Mouse (Mus musculus): ENCODE data around the gene Slc5a5.

Gene Slc5a5

DNA sequence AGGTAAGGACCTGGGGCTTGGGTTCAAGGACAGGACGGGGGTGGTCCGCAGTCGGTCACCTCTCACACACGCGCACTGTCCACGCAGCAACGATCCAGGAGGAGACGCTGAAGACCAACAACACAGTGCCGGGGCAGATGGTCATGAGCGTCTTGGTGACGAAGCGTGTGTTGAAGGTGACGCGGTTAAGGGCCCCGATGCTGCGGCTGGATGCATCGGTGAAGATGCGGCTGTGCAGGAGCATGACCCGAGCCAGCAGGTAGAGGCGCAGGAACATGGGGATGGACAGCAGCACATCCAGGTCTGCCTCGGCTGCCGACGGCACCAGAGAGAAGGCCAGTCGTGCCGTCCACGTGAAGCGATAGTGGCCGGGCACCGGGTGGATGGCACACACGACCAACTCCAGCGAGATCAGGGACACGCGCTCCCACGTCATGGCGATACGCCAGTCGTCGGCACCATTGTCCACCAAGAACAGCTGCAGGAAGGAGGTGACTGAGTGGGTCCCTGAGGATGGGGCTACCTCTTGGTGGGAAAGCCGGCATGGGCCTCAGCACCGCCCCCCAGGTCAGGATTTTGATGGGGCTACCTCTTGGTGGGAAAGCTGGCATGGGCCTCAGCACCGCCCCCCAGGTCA is 39.8 kb downstream of the Slc5a5 start:
- DNase-seq, result no peak

DNA sequence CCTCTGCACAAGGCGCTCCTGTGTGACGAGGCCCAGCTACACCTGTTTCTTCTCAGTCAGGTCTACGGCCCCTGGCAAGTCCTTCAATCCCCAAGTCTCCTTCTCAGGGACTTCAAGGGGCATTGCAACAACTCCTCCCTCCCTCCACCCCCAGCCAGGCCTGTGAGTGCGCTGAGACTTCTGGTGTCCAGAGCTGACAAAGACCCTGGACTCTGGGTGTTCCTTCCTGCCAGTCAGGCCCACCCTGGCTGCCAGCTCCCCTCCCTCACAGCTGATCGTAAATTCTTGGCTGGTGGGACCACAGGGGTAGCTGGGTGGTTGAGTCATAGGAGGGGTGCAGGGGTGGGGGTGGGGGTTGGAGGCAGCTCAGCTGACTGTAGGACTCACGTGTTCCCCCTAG is 40.7 kb downstream of the Slc5a5 start:
- no peak for DNase-seq

DNA sequence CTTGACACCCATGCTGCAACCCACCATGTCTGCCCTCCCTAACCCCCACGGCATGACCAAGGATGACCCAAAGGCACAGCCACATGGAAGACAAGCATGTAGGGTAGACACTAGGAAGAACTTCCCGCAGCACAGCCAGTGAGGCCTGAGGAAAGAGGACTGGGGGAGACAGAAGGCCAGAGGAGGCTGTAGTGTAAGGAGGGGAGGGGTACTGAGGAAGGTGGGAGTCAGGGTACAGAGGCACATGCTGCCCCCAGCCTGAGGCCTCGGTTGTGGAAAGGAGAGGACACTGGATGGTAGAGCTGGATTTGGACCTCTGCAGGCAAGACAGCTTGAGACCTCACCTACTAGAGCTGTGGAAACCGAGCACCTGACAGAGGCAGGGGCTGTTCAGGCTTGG is 41.6 kb downstream of the Slc5a5 start:
- DNase-seq, result no peak

DNA sequence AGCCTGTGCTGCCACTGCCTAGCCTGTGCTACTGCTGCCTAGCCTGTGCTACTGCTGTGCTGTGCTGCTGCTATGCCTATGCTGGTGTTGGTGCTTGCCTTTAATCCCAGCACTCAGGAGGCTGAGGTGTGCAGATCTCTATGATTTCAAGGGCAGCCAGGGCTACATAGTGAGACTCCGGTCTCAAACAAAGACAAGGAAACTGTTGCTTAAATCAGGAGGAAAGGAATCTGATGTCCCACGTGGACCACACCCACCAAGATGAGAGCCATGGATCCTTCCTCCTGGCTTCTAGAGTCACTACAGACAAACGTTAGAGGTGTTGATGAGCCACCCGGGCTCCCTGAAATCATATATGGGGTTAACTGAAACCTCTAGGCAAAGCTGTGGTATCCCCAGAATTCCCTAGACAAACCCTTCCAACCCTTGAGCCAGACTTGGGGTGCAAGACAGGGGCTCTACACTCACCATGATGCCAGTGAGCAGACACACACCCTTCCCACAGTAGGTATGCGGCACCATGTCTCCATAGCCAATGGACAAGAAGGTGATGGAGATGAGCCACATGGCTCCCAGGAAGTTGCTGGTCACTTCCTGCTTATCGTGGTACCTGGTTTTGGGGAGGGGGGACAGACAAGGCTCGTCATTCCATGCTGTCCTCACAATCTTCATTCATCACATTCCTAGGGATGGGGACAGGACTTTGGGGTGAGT is 42.3 kb downstream of the Slc5a5 start:
- no peak for DNase-seq

- no peak for DNase-seq
These were observed 43.1 kb downstream of the Slc5a5 start for GRCm38 (mm10) chr8:70849333-70849990.

GRCm38 (mm10) chr8:70846371-70847154 is 46.0 kb downstream of the Slc5a5 start:
- no peak for DNase-seq

DNA sequence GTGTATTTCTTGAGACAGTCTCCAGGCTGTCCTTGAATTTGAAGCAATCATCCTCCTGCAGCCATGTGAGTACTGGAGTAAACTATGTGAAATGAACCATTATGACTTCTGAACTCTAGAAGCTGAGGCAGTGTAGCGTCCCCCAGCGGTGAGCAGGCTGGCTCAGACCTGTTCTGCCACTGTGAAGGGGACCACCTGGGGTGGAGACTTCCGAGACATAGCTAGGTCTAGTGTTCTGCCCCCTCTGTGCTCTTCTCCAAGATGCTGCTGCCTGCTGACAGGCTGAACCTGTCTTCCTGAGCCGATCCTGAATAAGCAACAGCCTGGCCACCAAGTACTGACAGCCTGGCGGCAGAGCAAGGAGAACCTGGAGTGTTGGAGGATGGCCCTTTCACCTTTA is 47.4 kb downstream of the Slc5a5 start:
- DNase-seq, result no peak

GRCm38 (mm10) chr8:70844523-70844922 is 48.0 kb downstream of the Slc5a5 start:
- peak; percentile 81 for DNase-seq

- DNase-seq, result no peak
These were observed 48.6 kb downstream of the Slc5a5 start for GRCm38 (mm10) chr8:70843941-70844340.

GRCm38 (mm10) chr8:70843214-70843773 is 49.3 kb downstream of the Slc5a5 start:
- DNase-seq, result no peak

DNA sequence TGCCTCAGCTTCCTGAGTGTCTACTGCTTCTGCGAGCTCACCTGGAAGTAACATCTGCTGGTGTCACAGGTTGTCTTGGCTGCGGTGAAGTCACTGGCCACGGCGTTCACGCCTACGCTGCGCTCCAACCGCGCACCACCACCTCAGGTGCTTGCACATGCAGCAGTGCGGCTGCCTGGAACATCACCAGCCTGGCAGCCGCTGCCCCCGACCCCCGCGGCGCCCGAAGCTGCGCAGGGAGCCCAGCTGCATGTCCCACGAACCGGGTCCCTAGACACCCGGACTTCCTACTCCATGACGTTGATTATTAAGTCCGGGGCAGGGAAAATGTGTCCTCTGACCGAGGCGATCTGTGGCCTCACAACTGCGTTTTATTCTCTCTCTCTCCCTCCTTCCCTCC is 50.1 kb downstream of the Slc5a5 start:
- peak; percentile 48 for DNase-seq

DNA sequence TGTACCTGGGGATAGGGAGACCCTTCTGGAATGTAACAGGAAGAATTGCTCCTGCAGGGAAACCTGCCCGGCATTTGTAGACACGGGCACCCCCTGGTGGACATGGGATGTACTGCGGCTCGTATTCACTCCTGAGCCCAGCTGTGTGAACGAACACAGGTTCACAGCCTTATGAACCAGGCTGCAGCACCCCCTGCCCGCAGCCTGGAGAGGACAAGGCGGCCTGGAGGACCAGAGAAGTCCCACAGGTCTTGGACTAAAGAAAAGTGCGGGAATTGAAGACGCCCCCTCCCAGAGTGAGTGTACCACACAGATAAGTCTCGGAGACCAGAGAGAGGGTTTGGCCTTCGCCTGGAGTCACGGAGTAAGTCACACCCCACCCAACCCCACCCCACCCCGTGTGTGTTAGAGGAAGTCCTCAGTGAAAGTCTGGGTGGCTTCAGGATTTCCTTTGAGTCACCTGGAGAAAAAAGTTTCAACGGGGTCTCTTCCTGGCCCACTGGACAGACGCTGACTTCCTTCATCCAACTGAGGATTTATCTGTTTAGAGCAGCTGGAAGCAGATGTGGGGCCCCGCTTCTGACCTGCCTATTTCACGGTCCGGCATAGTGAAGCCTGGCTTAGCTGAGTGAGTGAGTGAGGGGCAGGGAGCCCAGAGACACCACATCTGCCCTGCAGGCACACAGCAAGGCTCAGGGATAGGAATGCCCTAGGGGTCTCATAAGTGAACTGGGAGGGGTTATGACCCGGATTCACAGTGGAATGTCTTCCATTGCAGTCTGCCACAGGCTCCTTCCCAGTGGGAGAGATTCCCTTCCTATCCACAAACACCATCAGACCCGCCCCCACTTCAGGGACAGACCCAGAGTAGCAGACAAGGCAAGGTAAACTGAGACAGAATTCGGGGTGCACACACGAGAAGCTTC is 51.1 kb downstream of the Slc5a5 start:
- DNase-seq, result peak; percentile 84

DNA sequence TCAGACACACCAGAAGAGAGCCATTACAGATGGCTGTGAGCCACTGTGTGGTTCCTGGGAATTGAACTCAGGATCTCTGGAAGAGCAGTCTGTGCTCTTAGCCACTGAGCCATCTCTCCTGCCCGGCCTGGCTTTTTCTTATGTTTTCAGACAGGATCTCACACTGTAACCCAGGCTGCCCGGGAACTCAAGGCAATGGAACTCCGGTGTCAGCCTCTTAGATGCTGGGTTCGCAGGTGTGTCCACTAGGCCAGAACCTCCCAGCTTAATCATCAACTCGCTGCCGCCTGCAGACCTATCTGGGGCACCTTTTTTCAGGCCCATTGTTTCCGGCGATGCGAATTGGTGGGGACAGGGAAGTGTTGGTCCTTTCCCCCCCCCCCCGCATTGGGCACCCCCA is 52.0 kb downstream of the Slc5a5 start:
- peak; percentile 64 for DNase-seq

- DNase-seq, result peak; percentile 100
These were observed 52.9 kb downstream of the Slc5a5 start, which contains the start of gene Arrdc2 for GRCm38 (mm10) chr8:70839408-70840351. TSS of gene Arrdc2 (minus strand) at chr8:70839720.

DNA sequence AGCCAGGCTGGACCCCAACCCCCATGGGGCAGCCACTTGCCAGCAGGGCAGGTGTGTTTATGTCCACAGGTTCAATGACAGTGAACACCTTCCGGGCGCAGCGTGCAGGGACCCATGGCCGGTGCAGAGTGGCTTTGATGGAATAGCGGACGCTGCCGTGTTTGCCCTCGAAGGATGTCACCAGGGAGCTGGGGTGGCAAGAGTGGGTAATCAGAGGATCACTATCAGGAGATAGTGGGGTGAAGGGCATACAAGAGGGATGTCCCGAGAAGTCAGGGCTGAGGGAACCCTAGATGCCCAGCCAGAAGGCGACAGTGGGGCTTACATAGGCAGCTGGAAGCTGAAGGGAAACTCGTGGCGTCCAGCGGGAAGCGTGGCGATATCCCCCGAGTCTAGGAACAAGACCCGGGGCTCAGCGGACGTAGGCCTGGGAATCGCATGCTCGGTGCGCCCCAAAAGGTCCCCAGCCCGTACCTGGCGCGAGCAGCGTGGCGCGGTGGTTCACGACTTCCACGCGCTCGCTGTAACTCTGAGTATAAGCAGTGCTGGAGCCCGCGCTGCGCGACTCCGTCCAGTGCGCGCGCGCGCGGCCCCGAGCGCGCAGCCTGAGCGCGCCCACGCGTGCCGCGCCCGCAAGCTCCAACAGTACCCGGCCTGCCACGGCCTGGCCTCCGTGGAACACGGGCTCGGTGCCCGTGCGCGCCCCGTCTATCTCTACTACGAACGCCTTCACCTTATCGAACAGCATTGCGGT is 53.7 kb downstream of the Slc5a5 start:
- DNase-seq, result peak; percentile 74

- peak; percentile 35 for DNase-seq
These were observed 55.9 kb downstream of the Slc5a5 start for GRCm38 (mm10) chr8:70836666-70837065.

DNA sequence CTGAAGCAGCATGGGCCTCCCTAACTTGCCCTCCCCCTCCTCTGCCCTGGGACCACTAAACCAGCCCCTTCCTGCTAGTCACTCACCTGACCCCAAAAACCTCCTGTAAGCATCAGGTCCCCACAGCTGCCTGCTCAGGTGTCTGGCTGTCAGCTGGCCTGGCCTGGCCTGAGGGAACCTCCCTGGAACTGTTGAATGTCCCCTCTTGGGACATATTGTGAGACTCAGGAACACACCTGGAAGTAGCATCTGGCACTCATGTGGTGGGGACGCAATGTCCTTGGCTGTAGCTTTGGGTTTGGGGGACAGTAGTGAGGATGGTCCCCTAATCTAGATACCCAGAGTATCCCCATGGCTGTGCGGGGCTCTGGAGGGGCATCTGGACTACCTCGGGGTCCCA is 58.5 kb downstream of the Slc5a5 start:
- no peak for DNase-seq

- DNase-seq, result peak; percentile 47
These were observed 59.0 kb downstream of the Slc5a5 start for GRCm38 (mm10) chr8:70833520-70833919.

DNA sequence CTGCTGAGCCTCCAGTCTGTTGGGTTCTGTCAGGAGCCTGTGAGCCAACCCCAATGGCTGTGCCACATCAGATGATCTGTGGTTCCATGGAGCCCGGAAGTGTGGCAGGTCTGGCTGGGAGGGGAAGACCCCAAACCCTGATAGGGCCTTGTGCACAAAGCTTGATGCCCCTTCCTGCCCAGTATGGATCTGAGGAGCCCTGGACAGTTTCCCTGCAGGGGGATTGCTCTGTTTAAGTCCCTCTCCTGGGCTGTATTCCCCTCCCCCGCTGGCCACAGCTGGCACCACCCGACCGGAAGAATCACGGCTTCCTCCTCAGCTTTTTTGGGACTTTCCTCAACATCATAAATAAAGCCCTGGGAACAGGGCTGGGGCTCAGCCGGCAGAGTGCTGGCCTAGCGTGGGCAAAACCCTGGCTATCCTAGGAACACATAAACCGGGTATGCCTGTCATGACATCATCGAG is 59.5 kb downstream of the Slc5a5 start:
- no peak for DNase-seq
